Mouse (Mus musculus): ENCODE measurements at regions not wholly inside any gene's neighbourhood (a gene's known extent, or its start where the extent isn't known, plus 50 kb on each side); places are given as distances from the start of the nearest gene placed in this dataset.
A peak's percentile ranks its signal among the peaks of the same experiment; 100 is the strongest.

DNA sequence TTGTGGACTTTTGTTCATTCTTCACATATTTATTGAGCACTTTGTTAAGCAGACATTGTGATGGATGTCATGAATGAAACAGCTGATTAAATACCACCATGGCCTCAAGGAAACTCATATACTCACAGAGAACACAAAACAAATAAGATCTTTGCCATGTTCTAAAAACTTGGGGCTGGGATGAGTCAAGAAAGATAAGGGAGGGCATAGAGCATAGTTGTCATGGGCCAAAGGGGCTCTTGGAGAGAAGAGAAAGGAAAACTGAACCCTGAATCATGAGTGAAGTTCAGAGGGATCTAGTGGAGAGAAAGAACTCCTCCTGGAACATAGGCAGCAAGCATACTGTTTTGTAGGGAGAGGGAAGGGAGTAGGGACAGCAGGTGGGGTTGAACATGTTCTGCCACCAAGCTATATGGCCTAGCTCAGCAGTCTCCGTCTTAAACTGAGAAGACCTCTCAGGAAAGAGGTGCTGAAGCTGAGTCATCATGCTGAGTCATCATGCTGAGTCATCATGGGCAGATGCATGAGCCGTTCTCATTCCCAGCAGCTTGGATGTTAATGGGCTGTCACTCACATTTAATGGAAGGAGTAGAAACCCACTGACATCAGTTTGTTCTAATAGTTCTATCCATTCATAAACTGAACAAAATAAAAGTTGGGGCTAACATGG, 69.6 kb downstream of the Cetn3 start:
- no peak for DNase-seq (ENCODE audit: low spot score in 2 of 2)

DNA sequence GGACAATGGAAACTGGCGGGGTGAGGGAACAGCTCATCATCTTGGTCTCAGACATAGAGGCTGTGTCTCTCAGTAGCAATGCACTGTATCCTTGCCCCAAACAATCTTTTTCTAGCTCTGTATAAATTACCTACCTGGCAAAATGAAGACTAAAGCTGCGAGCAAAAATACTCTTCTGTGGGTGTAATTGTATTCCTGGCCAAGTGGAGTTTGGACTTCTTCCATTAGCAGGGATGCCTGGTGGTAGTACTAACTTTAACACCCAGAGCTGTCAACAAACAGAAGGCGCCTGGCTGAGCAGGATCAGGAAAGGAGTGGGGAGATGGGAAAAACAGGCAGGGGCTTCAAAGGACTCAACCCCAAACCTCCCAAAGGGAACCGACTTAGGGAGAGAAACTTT, 73.2 kb downstream of the Cetn3 start:
- peak; percentile 49 to 80 for DNase-seq (ENCODE audit: low spot score in 2 of 2)

GRCm38 (mm10) chr13:81860683-81861082, 77.8 kb downstream of the Cetn3 start:
- DNase-seq (ENCODE audit: low spot score in 2 of 2) = no peak

DNA sequence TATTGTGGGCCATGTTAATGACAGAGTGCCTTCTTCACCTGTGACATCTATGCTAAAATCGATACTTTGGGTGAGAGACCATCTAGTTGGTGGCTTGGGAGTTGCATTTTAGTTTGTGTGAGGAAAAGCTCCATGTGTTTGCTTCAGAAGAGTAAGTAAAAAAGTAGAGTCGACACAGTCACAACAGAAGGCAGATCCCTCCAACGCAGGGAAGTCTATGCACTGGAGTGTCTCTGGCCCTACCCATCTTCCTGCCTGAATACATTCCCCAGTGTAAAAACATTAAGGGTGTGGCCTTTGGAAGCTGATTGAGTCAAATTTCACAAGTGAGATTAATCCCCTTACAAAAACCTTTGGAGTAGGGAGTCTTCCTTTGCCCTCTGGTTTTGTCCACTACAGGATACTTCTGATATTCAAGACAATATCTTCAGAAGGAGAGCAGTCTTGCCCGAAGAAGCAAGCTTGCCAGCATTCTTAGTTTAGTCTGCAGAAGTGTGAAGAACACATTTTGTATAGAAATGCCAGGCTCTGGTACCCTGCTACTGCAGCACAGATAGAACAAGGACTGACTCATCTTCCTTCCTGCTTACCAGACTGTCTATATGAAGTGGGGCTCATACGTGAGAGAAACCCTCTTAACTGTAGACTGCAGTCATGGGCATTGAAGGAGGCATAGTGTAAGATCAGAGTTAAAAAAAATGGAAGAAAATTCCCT, 79.2 kb downstream of the Cetn3 start:
- DNase-seq (ENCODE audit: low spot score in 2 of 2) = peak in 1 of 2 experiments; percentile 61

GRCm38 (mm10) chr13:81871226-81871625, 88.3 kb downstream of the Cetn3 start:
- DNase-seq (ENCODE audit: low spot score in 2 of 2) = no peak

- no peak for DNase-seq (ENCODE audit: low spot score in 2 of 2)
These were observed 103.0 kb downstream of the Cetn3 start for GRCm38 (mm10) chr13:81885879-81886278.

- no peak for DNase-seq (ENCODE audit: low spot score in 2 of 2)
These were observed 147.4 kb downstream of the Cetn3 start for GRCm38 (mm10) chr13:81930266-81930665.

- no peak for DNase-seq (ENCODE audit: low spot score in 2 of 2)
These were observed 148.3 kb downstream of the Cetn3 start for GRCm38 (mm10) chr13:81931199-81931598.

- no peak for DNase-seq (ENCODE audit: low spot score in 2 of 2)
These were observed 154.2 kb downstream of the Cetn3 start for GRCm38 (mm10) chr13:81937061-81937460.

- DNase-seq (ENCODE audit: low spot score in 2 of 2) = peak; percentile 40 to 91
These were observed 161.2 kb downstream of the Cetn3 start for GRCm38 (mm10) chr13:81944047-81944446.

GRCm38 (mm10) chr13:81944469-81944868, 161.6 kb downstream of the Cetn3 start:
- DNase-seq (ENCODE audit: low spot score in 2 of 2) = peak in 1 of 2 experiments; percentile 9

GRCm38 (mm10) chr13:81945741-81946140, 162.9 kb downstream of the Cetn3 start:
- no peak for DNase-seq (ENCODE audit: low spot score in 2 of 2)

DNA sequence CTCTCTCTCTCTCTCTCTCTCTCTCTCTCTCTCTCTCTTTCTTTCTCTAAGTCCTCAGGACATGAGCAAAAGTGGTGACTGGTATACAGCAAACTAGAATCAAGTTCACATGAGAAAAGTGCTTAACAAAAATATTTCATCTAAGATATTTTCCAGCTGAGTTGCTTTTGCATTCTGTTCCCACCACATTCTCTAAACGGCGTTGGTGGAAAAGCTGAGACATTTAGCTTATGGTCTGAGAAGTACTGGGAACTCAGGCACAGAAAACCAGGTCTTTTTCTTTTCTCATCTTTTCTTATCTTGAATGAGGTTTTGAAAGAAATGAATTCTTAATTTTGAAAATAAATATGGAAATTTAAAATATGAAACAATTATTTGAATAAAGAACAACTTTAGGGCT, 182.6 kb downstream of the Cetn3 start:
- DNase-seq (ENCODE audit: low spot score in 2 of 2) = no peak

GRCm38 (mm10) chr13:81975878-81976277, 193.0 kb downstream of the Cetn3 start:
- no peak for DNase-seq (ENCODE audit: low spot score in 2 of 2)

GRCm38 (mm10) chr13:81978003-81978402, 195.1 kb downstream of the Cetn3 start:
- DNase-seq (ENCODE audit: low spot score in 2 of 2) = no peak

GRCm38 (mm10) chr13:81979289-81979688, 196.4 kb downstream of the Cetn3 start:
- no peak for DNase-seq (ENCODE audit: low spot score in 2 of 2)

GRCm38 (mm10) chr13:81980094-81980493, 197.2 kb downstream of the Cetn3 start:
- no peak for DNase-seq (ENCODE audit: low spot score in 2 of 2)

DNA sequence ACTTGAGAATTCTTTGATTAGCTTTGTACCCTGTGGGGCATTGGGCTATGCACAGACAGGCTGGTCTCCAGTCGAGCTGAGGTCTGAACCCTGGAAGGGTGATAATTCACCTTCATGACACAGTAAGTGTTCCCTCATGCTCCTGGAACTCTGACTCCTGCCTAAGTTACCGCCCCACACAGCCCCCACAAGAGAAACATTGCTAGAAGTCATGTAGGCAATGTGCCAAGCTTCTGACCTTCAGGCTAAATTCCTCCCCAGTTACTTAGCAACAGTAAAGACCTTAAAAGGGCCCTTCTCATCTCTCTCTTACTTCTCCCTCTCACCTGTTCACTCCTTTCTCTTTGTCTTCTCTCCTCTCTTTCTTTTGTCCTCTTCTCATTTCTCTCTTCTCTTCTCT, 199.6 kb downstream of the Cetn3 start:
- no peak for DNase-seq (ENCODE audit: low spot score in 2 of 2)

DNA sequence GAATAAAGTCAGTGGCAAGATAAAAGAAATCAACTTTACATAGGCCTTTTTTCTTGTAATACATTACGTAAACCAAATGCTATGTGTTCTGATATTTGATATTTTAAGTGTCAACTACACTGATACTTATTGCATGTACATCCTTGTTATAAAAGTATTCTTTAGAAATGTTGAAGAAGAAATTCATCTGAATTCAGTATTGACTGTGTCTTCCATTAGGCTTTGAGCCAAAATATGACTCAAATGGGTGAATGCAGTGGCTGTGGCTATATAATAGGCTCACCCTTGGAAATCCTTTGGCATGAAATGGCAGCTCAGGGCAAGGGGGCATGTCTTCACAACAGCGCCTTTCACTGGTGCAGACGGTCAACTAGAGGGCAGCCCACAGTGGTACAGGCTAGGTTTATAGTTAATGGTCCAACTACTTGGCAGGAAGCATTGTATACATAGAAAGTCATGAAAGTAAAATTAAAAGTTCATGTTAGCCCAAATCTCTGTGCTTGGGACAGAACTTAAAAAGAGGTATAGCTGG, 217.9 kb downstream of the Cetn3 start:
- DNase-seq (ENCODE audit: low spot score in 2 of 2) = no peak

DNA sequence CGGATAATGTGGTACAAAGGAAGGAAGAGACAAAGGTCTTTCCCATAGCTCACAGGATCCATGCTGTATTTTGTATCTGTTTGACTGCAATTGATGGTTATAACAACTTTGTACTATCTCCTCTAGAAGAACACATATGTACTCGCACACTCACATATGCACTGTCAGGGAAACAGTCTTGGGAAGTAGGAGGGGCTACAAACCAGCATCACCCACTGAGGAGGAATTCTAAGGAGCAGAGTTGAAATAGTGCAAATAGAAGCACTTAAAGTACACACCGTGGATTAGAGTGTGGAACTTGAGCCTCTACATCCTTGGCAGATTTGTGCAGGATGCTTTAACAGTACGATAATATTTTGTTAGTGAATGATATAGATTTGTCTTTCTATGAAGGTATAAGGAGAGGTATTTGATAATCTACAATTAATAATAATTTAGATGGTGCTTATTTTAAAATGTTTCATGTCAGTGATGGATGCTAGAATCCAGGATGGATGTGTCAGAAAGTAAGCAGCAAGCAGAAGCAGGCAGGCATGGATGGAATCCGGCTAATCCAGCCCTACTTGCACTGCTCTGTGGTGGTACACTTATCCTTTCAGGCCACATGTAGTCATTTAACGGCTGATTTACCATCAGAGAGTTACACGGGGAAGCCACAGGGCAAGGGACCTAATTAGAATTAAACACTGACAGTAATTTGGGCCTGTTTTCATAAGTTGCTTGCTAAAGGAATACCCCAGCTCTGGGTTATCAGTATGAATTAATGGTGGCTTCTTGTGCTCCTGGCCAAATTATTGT, 223.3 kb downstream of the Cetn3 start:
- no peak for DNase-seq (ENCODE audit: low spot score in 2 of 2)

DNA sequence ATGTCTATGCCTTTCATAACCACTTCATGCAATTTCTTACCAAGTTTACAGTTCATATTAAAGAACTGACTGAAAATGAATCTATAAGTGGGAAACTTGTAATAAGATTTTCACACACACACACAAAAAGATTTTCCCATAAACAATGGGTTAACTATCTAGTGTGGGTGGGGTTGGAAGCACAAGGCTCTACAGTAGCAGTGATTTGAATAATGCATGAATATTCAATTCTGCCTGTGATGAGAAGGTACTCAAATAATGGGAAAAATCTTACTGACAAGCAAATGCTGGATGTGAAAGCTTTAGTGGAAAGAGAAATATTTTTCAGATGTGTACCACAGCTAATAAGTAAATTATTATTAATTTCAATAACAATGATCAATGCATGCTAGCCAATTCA, 224.3 kb downstream of the Cetn3 start:
- no peak for DNase-seq (ENCODE audit: low spot score in 2 of 2)

- DNase-seq (ENCODE audit: low spot score in 2 of 2) = no peak
These were observed 256.7 kb downstream of the Cetn3 start for GRCm38 (mm10) chr13:82039623-82040022.
